9 mouse cellular contexts compared by ENCODE assay signal in genomic region chr17:26596856-26597481, GRCm38 (mm10). TPM values are rescaled to one million over a fixed set of nuclear protein-coding genes. Genes with fewer than 3 reads are reported as not detected.
DNase-seq lines count a peak whose midpoint lies in the region; ATAC-seq and TF ChIP-seq lines count a peak whose summit lies in the region.
"Had no signal": no experiment of that assay in that cellular context is flagged by ENCODE, and none has a peak within 500 bp of the region (broad histone marks: within the 10 kb centered on the region; RNA-seq: fewer than 3 reads in every experiment).

No protein-coding gene starts in this region.

- no peaks in the 10 kb centered on the region for H3K9me3 ChIP-seq in lung, postnatal 0 days (ENCODE audit: low read length)
- H3K9me3 ChIP-seq in embryonic facial prominence, embryonic 13.5 days, result no peaks in the 10 kb centered on the region
- no peaks in the 10 kb centered on the region for H3K9me3 ChIP-seq in limb, embryonic 15.5 days

- DNase-seq in heart, adult 11 months, result peak; percentile 94
- DNase-seq in heart, adult 18-20 months, result no peak
- DNase-seq in lung, postnatal 0 days (ENCODE audit: low spot score), result peak; percentile 56
- DNase-seq in lung, postnatal 10 days, result no peak
- no peak for DNase-seq in right cerebral cortex, postnatal 14 days
- DNase-seq in cerebellum, postnatal 36 days, result no peak

- peak; percentile 55 for TF ChIP-seq CTCF in lung, postnatal 0 days (IDR thresholded peaks at IDR 0.05)

- H3K4me2 ChIP-seq in lung, postnatal 0 days (replicated peaks; ENCODE audit: low read depth, low read length), result no peak overlapping the region
- no peak overlapping the region for H3K4me2 ChIP-seq in embryonic facial prominence, embryonic 13.5 days
- no peak overlapping the region for H3K4me2 ChIP-seq in limb, embryonic 15.5 days

- H3K4me1 ChIP-seq in lung, postnatal 0 days (ENCODE audit: insufficient read depth, low read depth, low read length), result peaks cover 49% of the 10 kb centered on the region
- H3K4me1 ChIP-seq in embryonic facial prominence, embryonic 13.5 days, result peaks cover 38% of the 10 kb centered on the region
- H3K4me1 ChIP-seq in limb, embryonic 15.5 days, result peaks cover 64% of the 10 kb centered on the region

- no peaks in the 10 kb centered on the region for H3K36me3 ChIP-seq in lung, postnatal 0 days (ENCODE audit: insufficient read depth, low read length)
- H3K36me3 ChIP-seq in embryonic facial prominence, embryonic 13.5 days, result peaks cover 18% of the 10 kb centered on the region
- no peaks in the 10 kb centered on the region for H3K36me3 ChIP-seq in limb, embryonic 15.5 days

- no peak for ATAC-seq in lung, postnatal 0 days
- no peak for ATAC-seq in embryonic facial prominence, embryonic 13.5 days (ENCODE audit: insufficient number of reproducible peaks, insufficient read depth, low FRiP score, low TSS enrichment, low read depth)
- no peak for ATAC-seq in limb, embryonic 15.5 days (ENCODE audit: insufficient number of reproducible peaks, low FRiP score, low TSS enrichment, low read depth)
- ATAC-seq: CD4-positive, CD25-positive, alpha-beta regulatory T cell, adult 4 months had no signal

- no peak overlapping the region for H3K9ac ChIP-seq in lung, postnatal 0 days (replicated peaks; ENCODE audit: low read depth)
- H3K9ac ChIP-seq in embryonic facial prominence, embryonic 13.5 days, result no peak overlapping the region
- H3K9ac ChIP-seq in limb, embryonic 15.5 days, result no peak overlapping the region

- H3K4me3 ChIP-seq in lung, postnatal 0 days (ENCODE audit: low read depth, low read length), result no peak overlapping the region
- no peak overlapping the region for H3K4me3 ChIP-seq in embryonic facial prominence, embryonic 13.5 days
- no peak overlapping the region for H3K4me3 ChIP-seq in limb, embryonic 15.5 days

- H3K27me3 ChIP-seq in lung, postnatal 0 days (replicated peaks; ENCODE audit: insufficient read depth, low read length), result no peaks in the 10 kb centered on the region
- H3K27me3 ChIP-seq in embryonic facial prominence, embryonic 13.5 days, result no peaks in the 10 kb centered on the region
- no peaks in the 10 kb centered on the region for H3K27me3 ChIP-seq in limb, embryonic 15.5 days

- no peak for TF ChIP-seq EP300 in lung, postnatal 0 days (IDR thresholded peaks at IDR 0.05)

- WGBS in lung, postnatal 0 days, result 65% methylated on average over 6 of the region's 6 CpGs
- WGBS in embryonic facial prominence, embryonic 13.5 days, result 79% methylated on average over 6 of the region's 6 CpGs
- 79% methylated on average over 6 of the region's 6 CpGs for WGBS in limb, embryonic 15.5 days

- peak overlapping the region; percentile 88 for H3K27ac ChIP-seq in lung, postnatal 0 days (ENCODE audit: low read length)
- H3K27ac ChIP-seq in embryonic facial prominence, embryonic 13.5 days, result peak overlapping the region; percentile 81
- H3K27ac ChIP-seq in limb, embryonic 15.5 days, result peak overlapping the region; percentile 76

RNA-seq across cellular contexts. Expression of gene Dusp1, which starts 35.0 kb away (rescaled TPM):
- 10 to 100 TPM; 50.3 to 57.1 TPM for total RNA-seq in heart, adult 18-20 months (2021)
- polyA plus RNA-seq in lung, postnatal 0 days (2015; fragmentation: Nextera tagmentation; extraction: Ambion mirVana), result 68.4 and 79.3 TPM in 2 replicates
- 13.2 and 15.4 TPM in 2 replicates for polyA plus RNA-seq in embryonic facial prominence, embryonic 13.5 days (2015; fragmentation: Nextera tagmentation; extraction: Ambion mirVana)
- polyA plus RNA-seq in limb, embryonic 15.5 days (2015; fragmentation: Nextera tagmentation; extraction: Ambion mirVana), result 27.3 and 32.5 TPM in 2 replicates

RNA-seq across cellular contexts. Expression of gene Ergic1, which starts 35.7 kb away (rescaled TPM):
- 10 to 100 TPM; 50.4 to 56.6 TPM for total RNA-seq in heart, adult 18-20 months (2021)
- 47.9 and 50.6 TPM in 2 replicates for polyA plus RNA-seq in lung, postnatal 0 days (2015; fragmentation: Nextera tagmentation; extraction: Ambion mirVana)
- 120 and 121 TPM in 2 replicates for polyA plus RNA-seq in embryonic facial prominence, embryonic 13.5 days (2015; fragmentation: Nextera tagmentation; extraction: Ambion mirVana)
- polyA plus RNA-seq in limb, embryonic 15.5 days (2015; fragmentation: Nextera tagmentation; extraction: Ambion mirVana), result 122 and 130 TPM in 2 replicates

Comparison
In these comparisons a context has a peak if more than half of its experiments do, and no peak if none do; other contexts are left out.
1. DNase-seq: peak in heart, adult 11 months (single experiment) and lung, postnatal 0 days (single experiment); none in heart, adult 18-20 months (0 of 2), lung, postnatal 10 days (single experiment), right cerebral cortex, postnatal 14 days (single experiment) and cerebellum, postnatal 36 days (0 of 2).
2. Peak in every context shown above with its lines, with median percentiles within 50 percentile points of each other: H3K27ac ChIP-seq.